Mouse (Mus musculus) embryonic fibroblast, embryonic 13.5 days (primary cell): ENCODE measurements around the gene Ptges2. TPM values are rescaled to one million over a fixed set of nuclear protein-coding genes. Genes with fewer than 3 reads are reported as not detected.

Experiments
- H3K27ac ChIP-seq: 2 replicates; pipeline ENCODE4 v1.5.1; 2012; ENCODE audit warnings: low read length, control low read depth, inconsistent platforms; ENCODE audit not compliant: insufficient read depth
- H3K4me1 ChIP-seq: 2 replicates; pipeline ENCODE4 v1.6.1; 2011; ENCODE audit warnings: low read length; ENCODE audit not compliant: control insufficient read depth, insufficient read depth
- H3K4me3 ChIP-seq: 2 replicates; pipeline ENCODE4 v1.5.1; 2011; ENCODE audit warnings: mild to moderate bottlenecking, control low read depth, low read length; ENCODE audit not compliant: insufficient read depth
- CTCF ChIP-seq: IDR thresholded peaks from 2 replicates; pipeline ENCODE4 v1.5.1; 2011; ENCODE audit warnings: mild to moderate bottlenecking, control low read depth, low read length, moderate library complexity, borderline replicate concordance; ENCODE audit not compliant: insufficient read depth
- POLR2A ChIP-seq: IDR thresholded peaks from 2 replicates; pipeline ENCODE4 v1.6.1; 2011; ENCODE audit warnings: low read depth, mild to moderate bottlenecking, control low read depth, low read length, moderate library complexity
- polyA plus RNA-seq: library from polyadenylated mRNA; stranded (reverse); fragments of >200 nt; gene quantifications from 2 replicates; pipeline ENCODE4 v1.2.4, GENCODE M21; 2011; ENCODE audit warnings: low read depth; ENCODE audit not compliant: missing spikeins, insufficient read length

Gene Ptges2
- polyA plus RNA-seq, 1 experiment, result 14.3 TPM

- peaks cover 14% of the 10 kb centered on the region for H3K4me1 ChIP-seq
- TF ChIP-seq POLR2A (no peak), CTCF (no peak)
- H3K27ac ChIP-seq, result no peak overlapping the region
- H3K4me3 ChIP-seq, result no peak overlapping the region
These were observed 26.2 kb downstream of the Ptges2 start for GRCm38 (mm10) chr2:32421851-32422251.

GRCm38 (mm10) chr2:32423481-32424331 lies 28.0 kb downstream of the Ptges2 start:
- TF ChIP-seq POLR2A, result peak; percentile 75
- no peak for TF ChIP-seq CTCF
- Histone ChIP-seq H3K4me1 (peaks cover 18% of the 10 kb centered on the region), H3K27ac (peak overlapping the region; percentile 82), H3K4me3 (peak overlapping the region; percentile 53)

GRCm38 (mm10) chr2:32424796-32425195 lies 29.1 kb downstream of the Ptges2 start:
- Histone ChIP-seq H3K4me1 (peaks cover 21% of the 10 kb centered on the region), H3K27ac (peak overlapping the region; percentile 82), H3K4me3 (no peak overlapping the region)
- TF ChIP-seq POLR2A (no peak), CTCF (no peak)

GRCm38 (mm10) chr2:32425568-32425967 lies 29.9 kb downstream of the Ptges2 start:
- peaks cover 21% of the 10 kb centered on the region for H3K4me1 ChIP-seq
- H3K4me3 ChIP-seq, result no peak overlapping the region
- TF ChIP-seq POLR2A (no peak), CTCF (no peak)
- peak overlapping the region; percentile 82; the same call in 1 of the 2 replicates for H3K27ac ChIP-seq

GRCm38 (mm10) chr2:32426141-32426540 lies 30.4 kb downstream of the Ptges2 start:
- H3K4me1 ChIP-seq, result peaks cover 21% of the 10 kb centered on the region
- TF ChIP-seq POLR2A (no peak), CTCF (no peak)
- H3K27ac ChIP-seq, result no peak overlapping the region
- no peak overlapping the region for H3K4me3 ChIP-seq

GRCm38 (mm10) chr2:32427720-32428119 lies 32.0 kb downstream of the Ptges2 start:
- Histone ChIP-seq H3K27ac (no peak overlapping the region), H3K4me1 (peaks cover 18% of the 10 kb centered on the region; the same call in 1 of the 2 replicates), H3K4me3 (no peak overlapping the region)
- no peak for TF ChIP-seq CTCF
- no peak for TF ChIP-seq POLR2A

GRCm38 (mm10) chr2:32428262-32428722 lies 32.6 kb downstream of the Ptges2 start:
- Histone ChIP-seq H3K27ac (no peak overlapping the region), H3K4me3 (no peak overlapping the region), H3K4me1 (peaks cover 13% of the 10 kb centered on the region; the same call in 1 of the 2 replicates)
- TF ChIP-seq CTCF (no peak), POLR2A (no peak)

- no peak overlapping the region for H3K27ac ChIP-seq
- no peak overlapping the region for H3K4me3 ChIP-seq
- TF ChIP-seq CTCF, result no peak
- peaks cover 12% of the 10 kb centered on the region; the same call in 1 of the 2 replicates for H3K4me1 ChIP-seq
These were observed 33.7 kb downstream of the Ptges2 start for GRCm38 (mm10) chr2:32429215-32429891.

GRCm38 (mm10) chr2:32430701-32431676 lies 35.3 kb downstream of the Ptges2 start:
- H3K4me3 ChIP-seq, result peak overlapping the region; percentile 39
- peak overlapping the region; percentile 42; the same call in 1 of the 2 replicates for H3K27ac ChIP-seq
- TF ChIP-seq POLR2A (peak; percentile 66), CTCF (no peak)

More at GRCm38 (mm10) chr2:32430701-32431676, 35.3 kb downstream of the Ptges2 start:
- H3K4me1 ChIP-seq, result peaks cover 7% of the 10 kb centered on the region
